Comparison of ENCODE assay signal across 8 mouse cellular contexts in the genomic region with DNA sequence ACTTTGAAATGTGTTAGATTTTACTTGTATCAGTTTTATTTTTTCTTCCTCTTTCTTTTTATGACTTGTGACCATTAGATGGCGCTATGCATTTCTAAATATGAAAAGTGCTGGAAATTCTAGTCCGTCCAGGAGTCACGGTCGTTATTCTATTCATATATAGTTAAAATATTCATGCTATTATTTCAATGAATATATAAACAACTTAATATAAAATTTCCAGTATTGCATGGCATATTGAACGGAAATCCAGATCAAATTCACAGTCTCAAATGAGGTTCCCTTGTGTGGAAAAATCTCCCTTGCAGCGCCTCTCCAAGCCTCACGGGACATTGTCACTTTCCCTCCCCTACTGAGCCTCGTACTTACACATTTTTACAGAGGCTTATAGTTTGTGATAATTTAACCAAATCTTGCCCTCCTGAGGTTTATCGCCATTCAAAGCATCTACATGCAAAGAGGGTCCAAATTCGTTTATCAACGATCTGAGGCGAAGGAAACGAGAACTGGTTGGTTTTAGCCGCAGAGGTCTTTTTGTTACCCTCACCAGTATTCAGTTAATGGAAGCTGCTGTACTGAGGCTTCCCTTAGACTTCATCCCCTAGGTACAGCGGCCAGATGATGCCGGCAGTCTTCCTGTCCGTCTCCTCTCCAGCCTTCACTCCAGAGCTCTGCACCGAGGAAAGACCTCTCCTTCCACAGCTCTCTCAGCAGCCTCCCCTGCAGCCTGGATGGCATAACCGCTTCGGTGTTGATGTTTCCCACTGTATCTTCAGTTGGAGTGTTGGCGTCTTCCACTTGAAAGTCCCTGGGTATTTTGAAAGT. TPM values are rescaled to one million over a fixed set of nuclear protein-coding genes. Genes with fewer than 3 reads are reported as not detected.
DNase-seq lines count a peak whose midpoint lies in the region; ATAC-seq and TF ChIP-seq lines count a peak whose summit lies in the region.

No protein-coding gene starts in this region.

- peak overlapping the region; percentile 49 for H3K4me2 ChIP-seq in hindbrain, embryonic 14.5 days (replicated peaks)

- peaks cover 3% of the 10 kb centered on the region; the same call in 1 of the 2 replicates for H3K9me3 ChIP-seq in hindbrain, embryonic 14.5 days (ENCODE audit: control insufficient read depth, low read length)

- WGBS in hindbrain, embryonic 14.5 days = 26% methylated on average over 21 of the region's 21 CpGs

- peak overlapping the region; percentile 41; the same call in 1 of the 2 replicates for H3K9ac ChIP-seq in hindbrain, embryonic 14.5 days

- no peak for TF ChIP-seq CTCF in testis, adult 2 months (IDR thresholded peaks at IDR 0.05; ENCODE audit: control insufficient read depth, insufficient read depth, insufficient replicate concordance, low read depth, low read length)

- H3K36me3 ChIP-seq in testis, adult 2 months (ENCODE audit: control insufficient read depth, insufficient read depth, low read length) = no peaks in the 10 kb centered on the region
- H3K36me3 ChIP-seq in hindbrain, embryonic 14.5 days (replicated peaks; ENCODE audit: control insufficient read depth, insufficient read depth) = no peaks in the 10 kb centered on the region

- H3K27ac ChIP-seq in testis, adult 2 months (ENCODE audit: control insufficient read depth, insufficient read depth, low read depth, low read length) = no peak overlapping the region
- no peak overlapping the region for H3K27ac ChIP-seq in hindbrain, embryonic 14.5 days

- no peak for TF ChIP-seq POLR2A in testis, adult 2 months (IDR thresholded peaks at IDR 0.05; ENCODE audit: control insufficient read depth, low read depth, low read length)

- no peak; the same call in 1 of the 2 replicates for ATAC-seq in hindbrain, embryonic 14.5 days (ENCODE audit: low FRiP score)

- H3K4me3 ChIP-seq in testis, adult 2 months (ENCODE audit: control insufficient read depth, low read depth, low read length) = peak overlapping the region; percentile 5
- peak overlapping the region; percentile 26 for H3K4me3 ChIP-seq in hindbrain, embryonic 14.5 days (replicated peaks; ENCODE audit: low read length)

- H3K27me3 ChIP-seq in testis, adult 2 months (ENCODE audit: control insufficient read depth, insufficient read depth, low read length) = no peaks in the 10 kb centered on the region
- 0 out of 2 replicates have a peak, but pooled peaks cover 3% of the 10 kb centered on the region for H3K27me3 ChIP-seq in hindbrain, embryonic 14.5 days (ENCODE audit: control insufficient read depth, insufficient read depth, low read length)

- no peak for DNase-seq in testis, postnatal 10 days (ENCODE audit: low spot score)
- DNase-seq in embryo, embryonic 9.5 days (ENCODE audit: extremely low spot score) = peak; percentile 55
- peak; percentile 84 for DNase-seq in hindbrain, embryonic 14.5 days (ENCODE audit: low spot score)
- peak; percentile 74 for DNase-seq in lung, postnatal 36 days
- DNase-seq in telencephalon, adult 2 months (ENCODE audit: low read depth, low spot score) = peak; percentile 33
- DNase-seq in ovary, postnatal 14 days (ENCODE audit: low spot score) = no peak
- DNase-seq in testis, postnatal 14 days (ENCODE audit: low spot score) = no peak

- H3K4me1 ChIP-seq in testis, adult 2 months (ENCODE audit: control insufficient read depth, insufficient read depth, low read length) = peaks cover 4% of the 10 kb centered on the region; the same call in 1 of the 2 replicates
- no peaks in the 10 kb centered on the region for H3K4me1 ChIP-seq in hindbrain, embryonic 14.5 days (replicated peaks; ENCODE audit: control insufficient read depth, insufficient read depth, low read length)

RNA-seq across cellular contexts. Expression of a gene that starts 18.8 kb away (rescaled TPM):
- polyA plus RNA-seq in testis, adult 2 months (2012; rRNA removed) = 0.17 and 1.2 TPM in 2 replicates
- polyA plus RNA-seq in hindbrain, embryonic 14.5 days (2014; fragmentation: Nextera tagmentation; extraction: Ambion mirVana) = 0.15 and 0.26 TPM in 2 replicates

RNA-seq across cellular contexts. Expression of a gene that starts 19.6 kb away (rescaled TPM):
- 1.6 and 1.7 TPM in 2 replicates for polyA plus RNA-seq in testis, adult 2 months (2012; rRNA removed)
- 9.8 and 9.9 TPM in 2 replicates for polyA plus RNA-seq in hindbrain, embryonic 14.5 days (2014; fragmentation: Nextera tagmentation; extraction: Ambion mirVana)

Comparison
In these comparisons a context has a peak if more than half of its experiments do, and no peak if none do; other contexts are left out.
1. DNase-seq: peak in embryo, embryonic 9.5 days (single experiment), hindbrain, embryonic 14.5 days (single experiment), lung, postnatal 36 days (single experiment) and telencephalon, adult 2 months (single experiment); none in testis, postnatal 10 days (single experiment), ovary, postnatal 14 days (single experiment) and testis, postnatal 14 days (single experiment).